Mouse (Mus musculus) embryonic facial prominence, embryonic 11.5 days (tissue): ENCODE measurements at regions not wholly inside any gene's neighbourhood (a gene's known extent, or its start where the extent isn't known, plus 50 kb on each side); places are given as distances from the start of the nearest gene placed in this dataset.
"Not testable (repeated sequence)": the region's sequence is repeated elsewhere in the genome, so short reads cannot be mapped to it uniquely, and the experiment has no call there.

Experiments
- ATAC-seq: fragments of 200-750 bp; cut with Nextera tagmentation; replicated peaks from 2 replicates; pipeline ENCODE4 v1.8.0; 2017; ENCODE audit warnings: low read depth; ENCODE audit not compliant: insufficient number of reproducible peaks, low FRiP score, low TSS enrichment
- DNase-seq: peaks from one replicate; pipeline ENCODE4 v3.0.0-alpha.2; 2015; ENCODE audit warnings: low spot score
- H3K27ac ChIP-seq: fragments of 300-500 bp; sonication (generic); replicated peaks from 2 replicates; pipeline ENCODE4 v1.5.1; 2014; ENCODE audit warnings: mild to moderate bottlenecking, low read depth, low read length, control low read depth
- H3K27me3 ChIP-seq: fragments of 300-500 bp; sonication (generic); 2 replicates; pipeline ENCODE4 v1.6.1; 2014; ENCODE audit warnings: mild to moderate bottlenecking, low read length, moderate library complexity, mixed read lengths; ENCODE audit not compliant: control insufficient read depth, insufficient read depth
- H3K36me3 ChIP-seq: fragments of 300-500 bp; sonication (generic); replicated peaks from 2 replicates; pipeline ENCODE4 v1.6.1; 2014; ENCODE audit warnings: low read depth, mild to moderate bottlenecking, low read length, moderate library complexity, mixed read lengths; ENCODE audit not compliant: control insufficient read depth, insufficient read depth
- H3K4me1 ChIP-seq: fragments of 300-500 bp; sonication (generic); 2 replicates; pipeline ENCODE4 v1.6.1; 2014; ENCODE audit warnings: low read length, mixed read lengths; ENCODE audit not compliant: control insufficient read depth, insufficient read depth
- H3K4me2 ChIP-seq: fragments of 300-500 bp; sonication (generic); 2 replicates; pipeline ENCODE4 v1.6.1; 2014; ENCODE audit warnings: low read depth, mild to moderate bottlenecking, control low read depth, low read length, moderate library complexity
- H3K4me3 ChIP-seq: fragments of 300-500 bp; sonication (generic); 2 replicates; pipeline ENCODE4 v1.5.1; 2014; ENCODE audit warnings: low read depth, low read length, control low read depth
- H3K9ac ChIP-seq: fragments of 300-500 bp; sonication (generic); replicated peaks from 2 replicates; pipeline ENCODE4 v1.6.1; 2014; ENCODE audit warnings: mild to moderate bottlenecking, control low read depth, low read length
- H3K9me3 ChIP-seq: fragments of 300-500 bp; sonication (generic); replicated peaks from 2 replicates; pipeline ENCODE4 v1.6.1; 2016; ENCODE audit warnings: mild to moderate bottlenecking, low read length, inconsistent platforms, mixed read lengths; ENCODE audit not compliant: control insufficient read depth
- WGBS: fragments of 180-500 bp; shearing (Covaris S2); extraction: QIAGEN DNeasy Blood & Tissue Kit; methylation state at CpG from one replicate; pipeline ENCODE4 v1.1.7; 2014; 5-methylcytosine and 5-hydroxymethylcytosine counted together

- no peak for ATAC-seq
- Histone ChIP-seq H3K4me1 (no peaks in the 10 kb centered on the region), H3K27me3 (no peaks in the 10 kb centered on the region), H3K9me3 (no peaks in the 10 kb centered on the region), H3K4me3 (no peak overlapping the region), H3K4me2 (no peak overlapping the region), H3K9ac (no peak overlapping the region), H3K36me3 (no peaks in the 10 kb centered on the region), H3K27ac (no peak overlapping the region)
- WGBS, result 89% methylated on average over 7 of the region's 7 CpGs
- DNase-seq, result no peak
These were observed 73.8 kb upstream of the Cpsf6 start for GRCm38 (mm10) chr10:117453406-117454170.

GRCm38 (mm10) chr10:117452190-117452950 is 72.6 kb upstream of the Cpsf6 start:
- no peak overlapping the region for H3K9ac ChIP-seq
- no peak for DNase-seq
- H3K27ac ChIP-seq, result no peak overlapping the region
- ATAC-seq, result no peak
- no peaks in the 10 kb centered on the region for H3K36me3 ChIP-seq
- no peaks in the 10 kb centered on the region for H3K9me3 ChIP-seq
- H3K4me2 ChIP-seq, result no peak overlapping the region
- WGBS, result 40% methylated on average over 7 of the region's 7 CpGs
- H3K27me3 ChIP-seq, result no peaks in the 10 kb centered on the region
- H3K4me1 ChIP-seq, result no peaks in the 10 kb centered on the region
- H3K4me3 ChIP-seq, result no peak overlapping the region

GRCm38 (mm10) chr10:117451396-117452185 is 71.8 kb upstream of the Cpsf6 start:
- Histone ChIP-seq H3K9ac (no peak overlapping the region), H3K4me1 (no peaks in the 10 kb centered on the region), H3K4me3 (no peak overlapping the region), H3K27me3 (no peaks in the 10 kb centered on the region), H3K4me2 (no peak overlapping the region), H3K9me3 (no peaks in the 10 kb centered on the region), H3K36me3 (no peaks in the 10 kb centered on the region), H3K27ac (no peak overlapping the region)
- ATAC-seq, result no peak
- WGBS, result 88% methylated on average over 9 of the region's 9 CpGs
- no peak for DNase-seq

GRCm38 (mm10) chr10:117450631-117451030 is 70.8 kb upstream of the Cpsf6 start:
- WGBS, result 96% methylated on average over 4 of the region's 4 CpGs
- Histone ChIP-seq H3K4me2 (no peak overlapping the region), H3K27me3 (no peaks in the 10 kb centered on the region), H3K4me3 (no peak overlapping the region), H3K27ac (no peak overlapping the region), H3K9ac (no peak overlapping the region), H3K4me1 (no peaks in the 10 kb centered on the region), H3K36me3 (no peaks in the 10 kb centered on the region), H3K9me3 (no peaks in the 10 kb centered on the region)
- DNase-seq (no peak), ATAC-seq (no peak)

- no peak overlapping the region for H3K4me3 ChIP-seq
- H3K4me2 ChIP-seq, result no peak overlapping the region
- no peak for ATAC-seq
These were observed 70.4 kb upstream of the Cpsf6 start for GRCm38 (mm10) chr10:117450240-117450569.

GRCm38 (mm10) chr10:117449416-117450239 is 69.8 kb upstream of the Cpsf6 start:
- H3K9me3 ChIP-seq, result no peaks in the 10 kb centered on the region
- H3K36me3 ChIP-seq, result no peaks in the 10 kb centered on the region
- no peak overlapping the region for H3K27ac ChIP-seq
- H3K4me3 ChIP-seq, result no peak overlapping the region
- DNase-seq (no peak), ATAC-seq (no peak)
- no peak overlapping the region for H3K9ac ChIP-seq
- no peaks in the 10 kb centered on the region for H3K4me1 ChIP-seq
- 84% methylated on average over 3 of the region's 3 CpGs for WGBS
- H3K4me2 ChIP-seq, result no peak overlapping the region
- no peaks in the 10 kb centered on the region for H3K27me3 ChIP-seq

More at GRCm38 (mm10) chr10:117450240-117450569, 70.4 kb upstream of the Cpsf6 start:
- no peak for DNase-seq
- no peaks in the 10 kb centered on the region for H3K9me3 ChIP-seq
- H3K27ac ChIP-seq, result no peak overlapping the region
- H3K36me3 ChIP-seq, result no peaks in the 10 kb centered on the region
- WGBS, result 100% methylated on average over 1 of the region's 1 CpGs
- no peaks in the 10 kb centered on the region for H3K4me1 ChIP-seq
- no peaks in the 10 kb centered on the region for H3K27me3 ChIP-seq
- no peak overlapping the region for H3K9ac ChIP-seq

- not testable (repeated sequence) for DNase-seq, H3K9me3 ChIP-seq, H3K9ac ChIP-seq, H3K4me2 ChIP-seq, H3K27me3 ChIP-seq, H3K36me3 ChIP-seq, H3K4me1 ChIP-seq, ATAC-seq, H3K4me3 ChIP-seq, H3K27ac ChIP-seq
- WGBS, result 88% methylated on average over 3 of the region's 3 CpGs
These were observed 69.0 kb upstream of the Cpsf6 start for GRCm38 (mm10) chr10:117448783-117449182.
